Mouse (Mus musculus) ES-E14 (cell line): ENCODE data around the gene Ift122.

Experiments used
- MAFK ChIP-seq: IDR thresholded peaks from 2 replicates; pipeline ENCODE4 v1.6.1; 2014; ENCODE audit warnings: mild to moderate bottlenecking, low read depth, low read length, inconsistent platforms; ENCODE audit not compliant: insufficient read depth
- ZNF384 ChIP-seq: IDR thresholded peaks from 2 replicates; pipeline ENCODE4 v1.6.1; 2012; ENCODE audit warnings: low read depth, low read length, inconsistent platforms

DNA sequence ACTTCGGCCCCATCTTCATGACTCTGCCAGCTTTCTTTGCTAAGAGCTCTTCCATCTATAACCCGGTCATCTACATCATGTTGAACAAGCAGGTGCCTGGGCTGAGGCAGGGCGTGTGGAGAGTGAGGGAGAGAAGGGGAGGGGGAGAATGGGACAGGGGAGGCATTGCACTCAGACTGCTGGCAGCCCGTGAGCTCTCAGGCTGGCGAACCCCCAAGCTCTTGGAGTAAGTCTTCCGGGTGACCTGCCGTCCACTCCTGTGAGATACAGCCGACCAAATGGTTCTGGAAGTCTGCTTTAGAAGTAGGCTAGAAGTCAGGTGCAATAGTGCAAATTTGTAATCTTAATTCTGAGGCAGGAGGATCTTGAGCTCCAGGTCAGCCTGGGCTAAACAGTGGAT lies 82.3 kb downstream of the Ift122 start:
- TF ChIP-seq ZNF384 (no peak), MAFK (no peak)
